Mouse (Mus musculus) heart, adult 2 months (tissue): Measurements from ENCODE around the gene Sf3a2. TPM values are rescaled to one million over a fixed set of nuclear protein-coding genes. Genes with fewer than 3 reads are reported as not detected.

ENCODE experiments used
- DNase-seq, 2 experiments: peaks; one replicate each; pipeline ENCODE4 v3.0.0; 2021
- H3K27ac ChIP-seq: fragments of 200-600 bp; 2 replicates; pipeline ENCODE4 v1.8.1; 2022
- H3K27me3 ChIP-seq: fragments of 200-500 bp; 2 replicates; pipeline ENCODE4 v1.6.1; 2012; ENCODE audit warnings: mild to moderate bottlenecking, low read length, inconsistent platforms, mixed read lengths; ENCODE audit not compliant: control insufficient read depth, insufficient read depth
- H3K36me3 ChIP-seq: fragments of 200-500 bp; 2 replicates; pipeline ENCODE4 v1.6.1; 2012; ENCODE audit warnings: low read length, inconsistent platforms; ENCODE audit not compliant: control insufficient read depth, insufficient read depth
- H3K4me1 ChIP-seq: fragments of 200-500 bp; 2 replicates; pipeline ENCODE4 v1.6.1; 2011; ENCODE audit warnings: low read length; ENCODE audit not compliant: control insufficient read depth, insufficient read depth
- H3K4me3 ChIP-seq: fragments of 200-600 bp; 2 replicates; pipeline ENCODE4 v1.8.1; 2022
- H3K79me2 ChIP-seq: fragments of 200-500 bp; replicated peaks from 2 replicates; pipeline ENCODE4 v1.6.1; 2012; ENCODE audit warnings: mild to moderate bottlenecking, inconsistent platforms, low read length, moderate library complexity, mixed read lengths; ENCODE audit not compliant: control insufficient read depth, insufficient read depth
- H3K9ac ChIP-seq: fragments of 200-500 bp; 2 replicates; pipeline ENCODE4 v1.6.1; 2012; ENCODE audit warnings: low read depth, mild to moderate bottlenecking, control low read depth, inconsistent platforms, low read length, mixed read lengths
- CTCF ChIP-seq: fragments of 200-600 bp; IDR thresholded peaks from 2 replicates; pipeline ENCODE4 v1.8.1; 2022; ENCODE audit warnings: antibody characterized with exemption, mild to moderate bottlenecking, moderate library complexity
- EP300 ChIP-seq: fragments of 200-500 bp; IDR thresholded peaks from 2 replicates; pipeline ENCODE4 v1.6.1; 2011; ENCODE audit warnings: low read depth, low read length, control low read depth; ENCODE audit not compliant: insufficient read depth
- POLR2A ChIP-seq: fragments of 200-500 bp; IDR thresholded peaks from 2 replicates; pipeline ENCODE4 v1.6.1; 2011; ENCODE audit warnings: mild to moderate bottlenecking, low read depth, low read length, control low read depth; ENCODE audit not compliant: insufficient read depth
- WGBS: fragments of 180-500 bp; shearing (Covaris S2); methylation state at CpG from one replicate; pipeline ENCODE4 v1.1.7; 2018; 5-methylcytosine and 5-hydroxymethylcytosine counted together
- intact Hi-C: fragments of 180-260 bp; cut with DNase I; formaldehyde crosslinking; loops from one replicate; pipeline ENCODE4 v1.15.1; 2025
- polyA plus RNA-seq: library from polyadenylated mRNA; depleted of rRNA; stranded (reverse); fragments of >200 nt; gene quantifications from 2 replicates; pipeline ENCODE4 v1.2.3, GENCODE M21; 2012
- total RNA-seq, 2 experiments: library from RNA; stranded (reverse); gene quantifications; 2 replicates each; pipeline ENCODE4 v1.2.3; 2021

Gene Sf3a2
- total and polyA plus RNA-seq, 3 experiments: 18.4 to 30.4 (median 27.3) TPM

DNA sequence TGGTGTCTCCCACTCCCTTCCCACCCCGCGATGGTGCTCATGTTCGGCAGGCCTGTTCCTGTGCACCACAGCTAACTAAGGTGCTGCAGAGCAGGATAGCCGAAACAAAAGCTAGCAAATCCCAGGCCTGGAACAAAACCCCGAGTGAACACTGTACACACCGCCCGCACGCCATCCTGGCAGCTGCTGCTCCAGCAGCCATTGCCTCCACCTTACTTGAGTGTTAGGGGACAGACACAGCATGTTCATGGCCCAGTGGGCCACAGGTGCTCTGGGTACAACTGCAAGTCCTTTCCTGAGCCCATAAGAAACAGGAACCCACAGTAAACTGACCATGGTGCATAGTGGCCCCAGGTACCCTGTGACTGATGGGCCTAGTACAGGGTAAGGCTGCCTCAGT is 3.2 kb upstream of the Sf3a2 start:
- H3K27ac ChIP-seq: no peak overlapping the region
- H3K79me2 ChIP-seq: peaks cover 5% of the 10 kb centered on the region
- TF ChIP-seq POLR2A (0 out of 2 replicates have a peak, but pooled peaks have one; percentile 13), CTCF (no peak)
- no peak overlapping the region for H3K4me3 ChIP-seq
- intact Hi-C loops: no loop called here
- 85% methylated on average over 8 of the region's 8 CpGs for WGBS
- DNase-seq: no peak
- no peak overlapping the region for H3K9ac ChIP-seq
- peaks cover 9% of the 10 kb centered on the region for H3K4me1 ChIP-seq
- H3K27me3 ChIP-seq: no peaks in the 10 kb centered on the region
- no peaks in the 10 kb centered on the region for H3K36me3 ChIP-seq

- no peak overlapping the region for H3K9ac ChIP-seq
- no peaks in the 10 kb centered on the region for H3K36me3 ChIP-seq
These were observed 1.6 kb upstream of the Sf3a2 start for GRCm38 (mm10) chr10:80796307-80796848.

GRCm38 (mm10) chr10:80797186-80798149 is 530 bp upstream of the Sf3a2 start:
- Histone ChIP-seq H3K9ac (peak overlapping the region; percentile 90), H3K4me1 (peaks cover 9% of the 10 kb centered on the region), H3K4me3 (peak overlapping the region; percentile 100), H3K79me2 (peaks cover 6% of the 10 kb centered on the region), H3K27ac (peak overlapping the region; percentile 99), H3K36me3 (no peaks in the 10 kb centered on the region), H3K27me3 (no peaks in the 10 kb centered on the region)
- intact Hi-C loops: loop anchor here (2.0 kb wide), 3 partner anchors 29 to 613 kb away; partner anchors contain the start of gene Oaz1
- WGBS: 2% methylated on average over 59 of the region's 59 CpGs
- no peak for TF ChIP-seq EP300
- TF ChIP-seq CTCF: no peak
- TF ChIP-seq POLR2A: no peak
- no peak for DNase-seq

More at GRCm38 (mm10) chr10:80796307-80796848, 1.6 kb upstream of the Sf3a2 start:
- Histone ChIP-seq H3K27me3 (no peaks in the 10 kb centered on the region), H3K4me1 (peaks cover 9% of the 10 kb centered on the region), H3K27ac (no peak overlapping the region), H3K4me3 (no peak overlapping the region), H3K79me2 (peaks cover 5% of the 10 kb centered on the region)
- intact Hi-C loops: loop anchor here (2.0 kb wide), 2 partner anchors 50 to 614 kb away; no protein-coding TSS in a partner anchor
- no peak for DNase-seq
- TF ChIP-seq POLR2A (no peak), CTCF (no peak), EP300 (no peak)
- WGBS: 66% methylated on average over 9 of the region's 9 CpGs

DNA sequence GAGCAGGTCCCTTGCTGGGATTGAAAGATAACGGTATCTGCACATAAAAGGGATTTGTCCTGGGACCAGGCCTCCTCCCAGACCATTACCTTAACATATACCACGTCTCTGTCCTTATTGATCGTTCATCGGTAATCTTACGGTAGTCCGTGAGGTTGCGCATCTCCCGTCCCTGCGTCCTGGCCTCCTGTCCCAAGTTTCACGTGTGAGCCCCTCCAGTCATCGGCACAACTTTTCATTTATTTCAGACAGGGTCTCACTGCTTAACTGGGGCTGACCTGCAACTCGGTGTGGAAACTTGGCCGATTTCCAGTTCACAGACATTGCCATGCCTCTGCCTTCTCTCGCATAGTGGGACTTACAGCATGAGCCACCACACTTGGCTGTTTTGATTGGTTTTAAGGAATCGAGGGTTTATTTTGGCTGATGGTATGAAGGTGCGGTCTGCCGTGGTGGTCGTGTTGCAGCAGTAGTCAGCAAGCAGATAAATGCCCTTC is 1.1 kb downstream of the Sf3a2 start:
- DNase-seq: no peak
- H3K79me2 ChIP-seq: peaks cover 6% of the 10 kb centered on the region
- H3K27me3 ChIP-seq: no peaks in the 10 kb centered on the region
- H3K4me3 ChIP-seq: peak overlapping the region; percentile 100
- intact Hi-C loops: loop anchor here (2.0 kb wide), 1 partner anchor 28 kb away; the partner anchor contains the start of gene Oaz1
- WGBS: 1% methylated on average over 18 of the region's 18 CpGs
- peak overlapping the region; percentile 97 for H3K9ac ChIP-seq
- H3K27ac ChIP-seq: peak overlapping the region; percentile 99
- H3K36me3 ChIP-seq: no peaks in the 10 kb centered on the region
- H3K4me1 ChIP-seq: peaks cover 9% of the 10 kb centered on the region
- TF ChIP-seq POLR2A: no peak
- no peak for TF ChIP-seq EP300
- no peak for TF ChIP-seq CTCF

- TF ChIP-seq CTCF: no peak
- TF ChIP-seq EP300: no peak
- TF ChIP-seq POLR2A: no peak
- no peaks in the 10 kb centered on the region for H3K36me3 ChIP-seq
- peaks cover 3% of the 10 kb centered on the region; the same call in 1 of the 2 replicates for H3K4me1 ChIP-seq
- H3K79me2 ChIP-seq: peaks cover 6% of the 10 kb centered on the region
- H3K9ac ChIP-seq: no peak overlapping the region
- WGBS: 87% methylated on average over 10 of the region's 10 CpGs
- DNase-seq: no peak
- H3K27ac ChIP-seq: no peak overlapping the region
- intact Hi-C loops: no loop called here
- no peaks in the 10 kb centered on the region for H3K27me3 ChIP-seq
- H3K4me3 ChIP-seq: no peak overlapping the region
These were observed 4.4 kb downstream of the Sf3a2 start for GRCm38 (mm10) chr10:80802204-80802912.
